Mouse (Mus musculus) stomach, embryonic 16.5 days (tissue): ENCODE results near the gene Fkbp15. TPM values are rescaled to one million over a fixed set of nuclear protein-coding genes. Genes with fewer than 3 reads are reported as not detected.
"Not testable (repeated sequence)": the region's sequence is repeated elsewhere in the genome, so short reads cannot be mapped to it uniquely, and the experiment has no call there.

Experiments used
- ATAC-seq: fragments of 200-750 bp; cut with Nextera tagmentation; 2 replicates; pipeline ENCODE4 v1.8.0; 2017; ENCODE audit warnings: moderate number of reproducible peaks, moderate TSS enrichment; ENCODE audit not compliant: insufficient read depth, low FRiP score
- H3K27ac ChIP-seq: fragments of 300-500 bp; sonication (generic); 2 replicates; pipeline ENCODE4 v1.5.1; 2014; ENCODE audit warnings: low read length
- H3K27me3 ChIP-seq: fragments of 300-500 bp; sonication (generic); 2 replicates; pipeline ENCODE4 v1.6.1; 2014; ENCODE audit warnings: low read length, control low read depth, mixed read lengths; ENCODE audit not compliant: control insufficient read depth, insufficient read depth
- H3K36me3 ChIP-seq: fragments of 300-500 bp; sonication (generic); 2 replicates; pipeline ENCODE4 v1.6.1; 2014; ENCODE audit warnings: low read length; ENCODE audit not compliant: control insufficient read depth, insufficient read depth
- H3K4me1 ChIP-seq: fragments of 300-500 bp; sonication (generic); 2 replicates; pipeline ENCODE4 v1.6.1; 2014; ENCODE audit warnings: low read length, control low read depth, mixed read lengths; ENCODE audit not compliant: control insufficient read depth, insufficient read depth
- H3K4me2 ChIP-seq: fragments of 300-500 bp; sonication (generic); 2 replicates; pipeline ENCODE4 v1.6.1; 2014; ENCODE audit warnings: low read depth, low read length, mixed read lengths
- H3K4me3 ChIP-seq: fragments of 300-500 bp; sonication (generic); replicated peaks from 2 replicates; pipeline ENCODE4 v1.5.1; 2014; ENCODE audit warnings: mild to moderate bottlenecking, low read length
- H3K9ac ChIP-seq: fragments of 300-500 bp; sonication (generic); 2 replicates; pipeline ENCODE4 v1.6.1; 2014; ENCODE audit warnings: low read length
- H3K9me3 ChIP-seq: fragments of 300-500 bp; sonication (generic); replicated peaks from 2 replicates; pipeline ENCODE4 v1.6.1; 2016; ENCODE audit warnings: low read length, control low read depth; ENCODE audit not compliant: control insufficient read depth
- WGBS: fragments of 180-500 bp; shearing (Covaris S2); extraction: QIAGEN DNeasy Blood & Tissue Kit; methylation state at CpG from one replicate; pipeline ENCODE4 v1.1.7; 2014; 5-methylcytosine and 5-hydroxymethylcytosine counted together
- polyA plus RNA-seq: library from polyadenylated mRNA; unstranded; fragments of >200 nt; fragmentation: Nextera tagmentation; extraction: Ambion mirVana; gene quantifications from 2 replicates; pipeline ENCODE4 v1.2.1, GENCODE M21; 2015

Gene Fkbp15
- polyA plus RNA-seq, 1 experiment from 2014 or later: 29.8 TPM

- not testable (repeated sequence) for H3K27me3 ChIP-seq, ATAC-seq, H3K4me1 ChIP-seq, H3K4me2 ChIP-seq, H3K36me3 ChIP-seq, H3K4me3 ChIP-seq, H3K9ac ChIP-seq, H3K27ac ChIP-seq, H3K9me3 ChIP-seq
- WGBS: 77% methylated on average over 7 of the region's 7 CpGs
Observed at GRCm38 (mm10) chr4:62266016-62266415, 94.3 kb downstream of the Fkbp15 start.

GRCm38 (mm10) chr4:62265154-62265836, 95.1 kb downstream of the Fkbp15 start:
- H3K36me3 ChIP-seq: no peaks in the 10 kb centered on the region
- H3K4me2 ChIP-seq: no peak overlapping the region
- H3K9me3 ChIP-seq: no peaks in the 10 kb centered on the region
- WGBS: 61% methylated on average over 10 of the region's 10 CpGs
- ATAC-seq: peak; percentile 82
- no peaks in the 10 kb centered on the region for H3K27me3 ChIP-seq
- H3K27ac ChIP-seq: no peak overlapping the region
- H3K9ac ChIP-seq: no peak overlapping the region
- H3K4me1 ChIP-seq: no peaks in the 10 kb centered on the region
- no peak overlapping the region for H3K4me3 ChIP-seq

- H3K9ac ChIP-seq: no peak overlapping the region
- H3K9me3 ChIP-seq: no peaks in the 10 kb centered on the region
- H3K4me2 ChIP-seq: no peak overlapping the region
- H3K4me1 ChIP-seq: no peaks in the 10 kb centered on the region
- no peak overlapping the region for H3K27ac ChIP-seq
- WGBS: 33% methylated on average over 7 of the region's 7 CpGs
- H3K36me3 ChIP-seq: no peaks in the 10 kb centered on the region
- H3K27me3 ChIP-seq: no peaks in the 10 kb centered on the region
- ATAC-seq: no peak
- no peak overlapping the region for H3K4me3 ChIP-seq
Observed at GRCm38 (mm10) chr4:62263133-62263844, 97.1 kb downstream of the Fkbp15 start.

- H3K4me3 ChIP-seq: no peak within 1 kb of the TSS
- H3K27ac ChIP-seq: no peak within 1 kb of the TSS
- no peak for ATAC-seq
- no peaks in the 10 kb centered on the region for H3K36me3 ChIP-seq
- H3K27me3 ChIP-seq: no peaks in the 10 kb centered on the region
- no peak within 1 kb of the TSS for H3K9ac ChIP-seq
- 54% methylated on average over 2 of the region's 2 CpGs for WGBS
- H3K9me3 ChIP-seq: no peaks in the 10 kb centered on the region
- no peaks in the 10 kb centered on the region for H3K4me1 ChIP-seq
- H3K4me2 ChIP-seq: no peak within 1 kb of the TSS
Observed at GRCm38 (mm10) chr4:62262276-62262675, 98.1 kb downstream of the Fkbp15 start, which contains the start of gene Slc31a2. Gene Slc31a2, plus strand, starts transcription at chr4:62262562.

GRCm38 (mm10) chr4:62256931-62257330, 103.4 kb downstream of the Fkbp15 start:
- no peak for ATAC-seq

GRCm38 (mm10) chr4:62254551-62254950, 105.8 kb downstream of the Fkbp15 start:
- no peaks in the 10 kb centered on the region for H3K9me3 ChIP-seq
- no peaks in the 10 kb centered on the region for H3K4me1 ChIP-seq
- H3K4me2 ChIP-seq: no peak overlapping the region
- H3K36me3 ChIP-seq: no peaks in the 10 kb centered on the region
- 58% methylated on average over 8 of the region's 8 CpGs for WGBS
- H3K27me3 ChIP-seq: no peaks in the 10 kb centered on the region
- ATAC-seq: no peak
- H3K4me3 ChIP-seq: no peak overlapping the region
- no peak overlapping the region for H3K27ac ChIP-seq
- no peak overlapping the region for H3K9ac ChIP-seq

More at GRCm38 (mm10) chr4:62256931-62257330, 103.4 kb downstream of the Fkbp15 start:
- Histone ChIP-seq H3K27me3 (no peaks in the 10 kb centered on the region), H3K27ac (no peak overlapping the region), H3K9ac (no peak overlapping the region), H3K36me3 (no peaks in the 10 kb centered on the region), H3K9me3 (no peaks in the 10 kb centered on the region), H3K4me2 (no peak overlapping the region), H3K4me3 (no peak overlapping the region), H3K4me1 (no peaks in the 10 kb centered on the region)
- WGBS: 19% methylated on average over 8 of the region's 8 CpGs

DNA sequence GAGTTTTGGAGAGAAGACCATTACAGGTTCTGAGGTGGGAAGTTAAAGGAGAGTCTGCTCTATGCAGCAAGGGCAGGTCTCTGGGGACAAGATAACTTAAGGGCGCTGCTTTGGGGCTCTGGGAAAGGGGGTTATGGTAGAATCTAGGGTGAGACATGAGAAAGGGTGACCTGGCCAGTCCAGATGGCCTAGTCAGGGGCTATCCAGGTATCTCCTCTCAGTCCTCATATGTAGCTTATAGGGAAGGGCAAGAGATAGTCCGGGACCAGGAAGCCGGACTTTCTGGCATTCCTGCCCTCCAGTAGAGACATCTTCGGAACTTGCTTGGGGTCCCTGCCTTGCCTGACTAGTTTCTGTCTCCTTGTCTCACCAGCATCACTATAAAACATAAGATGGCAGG, 108.6 kb downstream of the Fkbp15 start:
- Histone ChIP-seq H3K27me3 (no peaks in the 10 kb centered on the region), H3K9ac (no peak overlapping the region), H3K9me3 (no peaks in the 10 kb centered on the region), H3K4me2 (no peak overlapping the region), H3K4me3 (no peak overlapping the region), H3K27ac (no peak overlapping the region), H3K36me3 (no peaks in the 10 kb centered on the region), H3K4me1 (no peaks in the 10 kb centered on the region)
- 89% methylated on average over 4 of the region's 4 CpGs for WGBS
- no peak for ATAC-seq

DNA sequence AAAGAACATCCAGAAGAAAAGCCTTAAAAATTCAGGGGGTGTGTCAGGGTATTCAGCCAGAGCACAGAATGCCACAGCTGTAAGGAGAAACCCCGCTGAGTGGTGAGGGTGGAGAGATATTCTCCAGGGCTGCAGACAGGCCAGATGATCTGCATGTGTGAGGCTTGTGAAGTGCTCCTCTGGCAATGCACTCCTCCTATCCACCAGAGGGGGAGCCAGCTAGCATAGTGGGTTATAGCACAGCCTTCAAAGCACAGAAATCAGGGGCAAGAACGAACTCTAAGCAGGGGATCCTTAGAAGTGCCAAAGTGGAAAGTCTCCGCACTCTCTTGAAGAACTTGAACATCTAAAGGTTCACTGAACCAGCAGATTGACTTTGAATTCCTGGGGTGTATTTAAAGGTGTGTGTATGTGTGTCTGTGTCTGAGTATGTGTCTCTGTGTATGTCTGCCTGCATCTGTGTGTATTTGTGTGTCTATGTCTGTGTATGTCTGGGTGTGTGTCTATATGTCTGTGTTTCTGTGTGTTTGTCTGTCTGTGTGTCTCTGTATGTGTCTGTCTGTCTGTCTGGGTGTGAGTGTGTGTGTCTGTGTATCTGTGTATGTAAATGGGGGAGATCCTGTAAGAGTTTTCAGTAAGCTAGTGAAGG, 109.3 kb downstream of the Fkbp15 start:
- Histone ChIP-seq H3K4me1 (no peaks in the 10 kb centered on the region), H3K4me2 (no peak overlapping the region), H3K4me3 (no peak overlapping the region), H3K27ac (no peak overlapping the region), H3K9me3 (no peaks in the 10 kb centered on the region), H3K27me3 (no peaks in the 10 kb centered on the region), H3K36me3 (no peaks in the 10 kb centered on the region), H3K9ac (no peak overlapping the region)
- 44% methylated on average over 3 of the region's 3 CpGs for WGBS
- no peak for ATAC-seq
